In genomic region chr5:25472070-25472469, GRCm38 (mm10) we compare ENCODE assay signal across 9 mouse cellular contexts. TPM values are rescaled to one million over a fixed set of nuclear protein-coding genes. Genes with fewer than 3 reads are reported as not detected.
DNase-seq lines count a peak whose midpoint lies in the region; ATAC-seq and TF ChIP-seq lines count a peak whose summit lies in the region.
"Had no signal": no experiment of that assay in that cellular context is flagged by ENCODE, and none has a peak within 500 bp of the region (broad histone marks: within the 10 kb centered on the region; RNA-seq: fewer than 3 reads in every experiment).

No protein-coding gene starts in this region.

- no peaks in the 10 kb centered on the region for H3K36me3 ChIP-seq in forebrain, embryonic 16.5 days (ENCODE audit: control insufficient read depth, insufficient read depth)
- no peaks in the 10 kb centered on the region for H3K36me3 ChIP-seq in limb, embryonic 15.5 days

- no peaks in the 10 kb centered on the region for H3K9me3 ChIP-seq in forebrain, embryonic 16.5 days (ENCODE audit: control insufficient read depth, low read length)
- no peaks in the 10 kb centered on the region for H3K9me3 ChIP-seq in limb, embryonic 15.5 days

- TF ChIP-seq POLR2A in cerebellum, adult 2 months (IDR thresholded peaks at IDR 0.05; ENCODE audit: borderline replicate concordance, insufficient read depth, low read length): no peak

- H3K9ac ChIP-seq in forebrain, embryonic 16.5 days (replicated peaks; ENCODE audit: low read depth, low read length): peak overlapping the region; percentile 24; the same call in 1 of the 2 replicates
- H3K9ac ChIP-seq in limb, embryonic 15.5 days: no peak overlapping the region

- peak overlapping the region; percentile 45 for H3K4me2 ChIP-seq in forebrain, embryonic 16.5 days (ENCODE audit: low read length)
- H3K4me2 ChIP-seq in limb, embryonic 15.5 days: peak overlapping the region; percentile 42

- ATAC-seq in forebrain, embryonic 16.5 days: peak; percentile 87
- no peak for ATAC-seq in limb, embryonic 15.5 days (ENCODE audit: insufficient number of reproducible peaks, low FRiP score, low TSS enrichment, low read depth)

- peak in 1 of 2 experiments; percentile 22 for DNase-seq in cerebellum, adult 2 months
- no peak for DNase-seq in cerebellum, adult 11 months
- DNase-seq in Muller cell, postnatal 12 days (ENCODE audit: inconsistent ontology term): peak; percentile 35
- peak; percentile 19 for DNase-seq in retina, postnatal 7 days (ENCODE audit: low read depth, low spot score)
- no peak for DNase-seq in cerebellum, adult 8-10 months
- no peak for DNase-seq in left cerebral cortex, adult 18-20 months (ENCODE audit: low spot score in 2 of 2)

- H3K4me3 ChIP-seq in cerebellum, adult 2 months (replicated peaks; ENCODE audit: insufficient read depth, low read depth, low read length): peak overlapping the region; percentile 66
- peak overlapping the region; percentile 39 for H3K4me3 ChIP-seq in forebrain, embryonic 16.5 days (replicated peaks; ENCODE audit: low read length)
- H3K4me3 ChIP-seq in limb, embryonic 15.5 days: peak overlapping the region; percentile 41

- no peak for TF ChIP-seq CTCF in cerebellum, adult 2 months (IDR thresholded peaks at IDR 0.05; ENCODE audit: borderline replicate concordance, insufficient read depth, low read depth, low read length)

- no peaks in the 10 kb centered on the region for H3K4me1 ChIP-seq in cerebellum, adult 2 months (ENCODE audit: control insufficient read depth, insufficient read depth, low read length)
- H3K4me1 ChIP-seq in forebrain, embryonic 16.5 days (replicated peaks; ENCODE audit: control insufficient read depth, insufficient read depth, low read length): peaks cover 7% of the 10 kb centered on the region; the same call in 1 of the 2 replicates
- H3K4me1 ChIP-seq in limb, embryonic 15.5 days: peaks cover 7% of the 10 kb centered on the region

- H3K27ac ChIP-seq in cerebellum, adult 2 months (ENCODE audit: insufficient read depth, low read length): no peak overlapping the region
- 0 out of 2 replicates have a peak overlapping the region, but pooled peaks have one; percentile 16 for H3K27ac ChIP-seq in forebrain, embryonic 16.5 days (ENCODE audit: low read length)
- 0 out of 2 replicates have a peak overlapping the region, but pooled peaks have one; percentile 54 for H3K27ac ChIP-seq in limb, embryonic 15.5 days

- H3K27me3 ChIP-seq in cerebellum, adult 2 months (ENCODE audit: control insufficient read depth, insufficient read depth, low read length): no peaks in the 10 kb centered on the region
- H3K27me3 ChIP-seq in forebrain, embryonic 16.5 days (replicated peaks; ENCODE audit: control insufficient read depth, insufficient read depth, low read length): no peaks in the 10 kb centered on the region
- no peaks in the 10 kb centered on the region for H3K27me3 ChIP-seq in limb, embryonic 15.5 days

- WGBS in cerebellum, adult 2 months: 5% methylated on average over 6 of the region's 6 CpGs
- 1% methylated on average over 6 of the region's 6 CpGs for WGBS in forebrain, embryonic 16.5 days
- WGBS in limb, embryonic 15.5 days: 1% methylated on average over 6 of the region's 6 CpGs

RNA-seq across cellular contexts. Expression of gene Kmt2c, which starts 26.5 kb away (rescaled TPM):
- polyA plus RNA-seq in cerebellum, adult 2 months (2012; rRNA removed): 56.3 and 60.0 TPM in 2 replicates
- polyA plus RNA-seq in forebrain, embryonic 16.5 days (2015; fragmentation: Nextera tagmentation; extraction: Ambion mirVana): 26.5 and 28.1 TPM in 2 replicates
- polyA plus RNA-seq in limb, embryonic 15.5 days (2015; fragmentation: Nextera tagmentation; extraction: Ambion mirVana): 11.9 and 13.4 TPM in 2 replicates
- 10 to 100 TPM; 63.3 to 63.7 TPM for total RNA-seq in left cerebral cortex, adult 18-20 months (2021)

RNA-seq across cellular contexts. Expression of gene Cct8l1, which starts 43.8 kb away (rescaled TPM):
- 0.13 TPM in 1 of 2 replicates, not detected in the other for polyA plus RNA-seq in cerebellum, adult 2 months (2012; rRNA removed)
- 0.12 TPM in 1 of 2 replicates, not detected in the other for polyA plus RNA-seq in forebrain, embryonic 16.5 days (2015; fragmentation: Nextera tagmentation; extraction: Ambion mirVana)
- 0.09 TPM in 1 of 2 replicates, not detected in the other for polyA plus RNA-seq in limb, embryonic 15.5 days (2015; fragmentation: Nextera tagmentation; extraction: Ambion mirVana)
- under 1 TPM; 0.30 to 0.40 TPM for total RNA-seq in left cerebral cortex, adult 18-20 months (2021)
- polyA plus RNA-seq: large intestine, adult 2 months had no signal

Comparison
In these comparisons a context has a peak if more than half of its experiments do, and no peak if none do; other contexts are left out.
1. DNase-seq: peak in Muller cell, postnatal 12 days (single experiment) and retina, postnatal 7 days (single experiment); none in cerebellum, adult 11 months (single experiment), cerebellum, adult 8-10 months (single experiment) and left cerebral cortex, adult 18-20 months (0 of 2).
2. Peak in every context shown above with its lines, with median percentiles within 50 percentile points of each other: H3K4me3 ChIP-seq.